Mouse (Mus musculus) E14TG2a.4 (cell line): ENCODE measurements around the gene Poldip2.

Experiments used
- CTCF ChIP-seq: conservative IDR thresholded peaks from 2 replicates; pipeline ENCODE4 v1.5.1; 2014; ENCODE audit warnings: low read length
- NANOG ChIP-seq: IDR thresholded peaks from 2 replicates; pipeline ENCODE4 v1.6.1; 2014; ENCODE audit warnings: borderline replicate concordance, low read length, mixed read lengths
- POU5F1 ChIP-seq: IDR thresholded peaks from 2 replicates; pipeline ENCODE4 v1.6.1; 2014; ENCODE audit warnings: low read length, borderline replicate concordance

DNA sequence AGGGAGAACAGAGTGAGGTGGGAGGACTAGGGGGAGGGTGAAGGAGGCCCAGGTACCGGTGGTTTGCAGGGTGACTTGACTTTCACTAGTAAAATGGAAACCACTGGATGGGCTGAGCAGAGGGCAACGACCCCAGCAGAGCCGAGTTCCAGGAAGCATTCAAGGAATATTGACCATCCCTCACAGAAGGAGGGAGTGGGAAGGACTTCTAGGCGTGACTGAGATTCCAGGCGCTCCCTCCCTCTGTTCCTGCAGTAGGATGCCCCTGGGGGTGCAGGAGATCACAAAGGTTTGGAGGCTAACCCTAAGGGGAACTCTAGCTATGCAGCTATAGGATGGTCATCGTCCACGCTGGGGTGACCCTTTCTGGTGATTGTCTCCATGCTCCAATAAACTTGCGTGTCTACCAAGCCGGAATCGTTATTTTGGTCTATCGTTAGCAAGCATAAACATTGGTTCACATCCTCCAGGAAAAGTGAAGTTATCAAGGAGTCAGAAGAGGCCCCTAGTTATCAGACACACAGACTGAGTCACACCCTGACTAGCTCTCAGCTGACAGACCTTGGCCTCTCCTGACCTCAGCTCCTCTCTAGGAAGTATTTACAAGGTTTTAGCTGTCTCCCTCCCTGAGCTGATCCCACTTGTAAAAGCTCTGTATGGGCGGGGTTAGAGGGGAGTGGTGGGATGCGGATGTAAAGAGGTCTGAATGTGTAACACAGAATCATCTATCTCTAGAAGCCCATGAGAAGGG lies 48.5 kb upstream of the Poldip2 start:
- TF ChIP-seq CTCF (no peak), POU5F1 (no peak), NANOG (no peak)
